Mouse (Mus musculus) heart, postnatal 0 days (tissue): ENCODE measurements around the gene Crybb1. TPM values are rescaled to one million over a fixed set of nuclear protein-coding genes. Genes with fewer than 3 reads are reported as not detected.

ENCODE experiments used
- ATAC-seq: fragments of 200-750 bp; cut with Nextera tagmentation; 2 replicates; pipeline ENCODE4 v1.8.0; 2017; ENCODE audit warnings: low read depth, moderate number of reproducible peaks, moderate library complexity; ENCODE audit not compliant: insufficient read depth
- DNase-seq: peaks from one replicate; pipeline ENCODE4 v3.0.0-alpha.2; 2016; ENCODE audit warnings: low spot score
- H3K27ac ChIP-seq: fragments of 300-500 bp; sonication (generic); 2 replicates; pipeline ENCODE4 v1.5.1; 2014; ENCODE audit warnings: low read depth, mild to moderate bottlenecking
- H3K27me3 ChIP-seq: fragments of 300-500 bp; sonication (generic); 2 replicates; pipeline ENCODE4 v1.6.1; 2014; ENCODE audit warnings: low read length, mixed read lengths; ENCODE audit not compliant: control insufficient read depth, insufficient read depth
- H3K36me3 ChIP-seq: fragments of 300-500 bp; sonication (generic); replicated peaks from 2 replicates; pipeline ENCODE4 v1.6.1; 2014; ENCODE audit warnings: low read length, mixed read lengths; ENCODE audit not compliant: control insufficient read depth, insufficient read depth
- H3K4me1 ChIP-seq: fragments of 300-500 bp; sonication (generic); 2 replicates; pipeline ENCODE4 v1.6.1; 2014; ENCODE audit warnings: antibody characterized with exemption; ENCODE audit not compliant: control insufficient read depth, insufficient read depth
- H3K4me2 ChIP-seq: fragments of 300-500 bp; sonication (generic); 2 replicates; pipeline ENCODE4 v1.6.1; 2014; ENCODE audit warnings: low read depth, mild to moderate bottlenecking, low read length, moderate library complexity
- H3K4me3 ChIP-seq: fragments of 300-500 bp; sonication (generic); 2 replicates; pipeline ENCODE4 v1.5.1; 2014; ENCODE audit warnings: low read depth, low read length
- H3K9ac ChIP-seq: fragments of 300-500 bp; sonication (generic); replicated peaks from 2 replicates; pipeline ENCODE4 v1.6.1; 2014; ENCODE audit warnings: low read depth, low read length, mixed read lengths
- H3K9me3 ChIP-seq: fragments of 300-500 bp; sonication (generic); replicated peaks from 2 replicates; pipeline ENCODE4 v1.6.1; 2016; ENCODE audit warnings: low read length; ENCODE audit not compliant: control insufficient read depth
- CTCF ChIP-seq: IDR thresholded peaks from 2 replicates; pipeline ENCODE4 v1.5.1; 2016; ENCODE audit warnings: antibody characterized with exemption, control low read depth, low read depth
- EP300 ChIP-seq: IDR thresholded peaks from 2 replicates; pipeline ENCODE4 v1.6.1; 2016; ENCODE audit warnings: antibody characterized with exemption, low read depth
- WGBS: fragments of 180-500 bp; shearing (Covaris S2); extraction: QIAGEN DNeasy Blood & Tissue Kit; methylation state at CpG from one replicate; pipeline ENCODE4 v1.1.7; 2014; 5-methylcytosine and 5-hydroxymethylcytosine counted together
- polyA plus RNA-seq: library from polyadenylated mRNA; unstranded; fragments of >200 nt; fragmentation: Nextera tagmentation; extraction: Ambion mirVana; gene quantifications from 2 replicates; pipeline ENCODE4 v1.2.1, GENCODE M21; 2015
- total RNA-seq: library from RNA; depleted of rRNA; stranded (reverse); fragments of >200 nt; gene quantifications from 2 replicates; pipeline ENCODE4 v1.2.3, GENCODE M21; 2014; ENCODE audit warnings: low replicate concordance; rRNA removed

Gene Crybb1
- total RNA-seq (not detected in 2 replicates), polyA plus RNA-seq (0.26 and 0.54 TPM in 2 replicates)

- 17% methylated on average over 3 of the region's 3 CpGs for WGBS
- Histone ChIP-seq H3K27ac (peak within 1 kb of the TSS; percentile 55), H3K9ac (peak within 1 kb of the TSS; percentile 28; the same call in 1 of the 2 replicates), H3K4me1 (peaks cover 37% of the 10 kb centered on the region), H3K4me3 (no peak within 1 kb of the TSS), H3K36me3 (no peaks in the 10 kb centered on the region), H3K9me3 (no peaks in the 10 kb centered on the region), H3K4me2 (no peak within 1 kb of the TSS), H3K27me3 (peaks cover 3% of the 10 kb centered on the region; the same call in 1 of the 2 replicates)
- peak; percentile 51; the same call in 1 of the 2 replicates for ATAC-seq
- no peak for TF ChIP-seq CTCF
- TF ChIP-seq EP300 = no peak
- DNase-seq = no peak
Observed at GRCm38 (mm10) chr5:112255426-112255825, at the start of gene Crybb1. TSS of gene Crybb1 (plus strand) at chr5:112255815.

- Histone ChIP-seq H3K4me3 (no peak overlapping the region), H3K4me2 (no peak overlapping the region), H3K9me3 (peaks cover 6% of the 10 kb centered on the region; the same call in 1 of the 2 replicates), H3K36me3 (no peaks in the 10 kb centered on the region), H3K4me1 (no peaks in the 10 kb centered on the region), H3K27ac (no peak overlapping the region), H3K27me3 (peaks cover 6% of the 10 kb centered on the region; the same call in 1 of the 2 replicates), H3K9ac (no peak overlapping the region)
- ATAC-seq = no peak
- no peak for DNase-seq
- WGBS = 26% methylated on average over 16 of the region's 16 CpGs
- no peak for TF ChIP-seq EP300
- TF ChIP-seq CTCF = no peak
Observed at GRCm38 (mm10) chr5:112206543-112207255, 48.9 kb upstream of the Crybb1 start.

GRCm38 (mm10) chr5:112208321-112208720, 47.3 kb upstream of the Crybb1 start:
- Histone ChIP-seq H3K4me1 (no peaks in the 10 kb centered on the region), H3K4me3 (no peak overlapping the region), H3K4me2 (no peak overlapping the region), H3K27ac (no peak overlapping the region), H3K27me3 (0 out of 2 replicates have a peak, but pooled peaks cover 10% of the 10 kb centered on the region), H3K9me3 (peaks cover 6% of the 10 kb centered on the region; the same call in 1 of the 2 replicates), H3K36me3 (no peaks in the 10 kb centered on the region), H3K9ac (no peak overlapping the region)
- 30% methylated on average over 4 of the region's 4 CpGs for WGBS
- no peak for TF ChIP-seq CTCF
- TF ChIP-seq EP300 = no peak
- ATAC-seq (no peak), DNase-seq (no peak)

DNA sequence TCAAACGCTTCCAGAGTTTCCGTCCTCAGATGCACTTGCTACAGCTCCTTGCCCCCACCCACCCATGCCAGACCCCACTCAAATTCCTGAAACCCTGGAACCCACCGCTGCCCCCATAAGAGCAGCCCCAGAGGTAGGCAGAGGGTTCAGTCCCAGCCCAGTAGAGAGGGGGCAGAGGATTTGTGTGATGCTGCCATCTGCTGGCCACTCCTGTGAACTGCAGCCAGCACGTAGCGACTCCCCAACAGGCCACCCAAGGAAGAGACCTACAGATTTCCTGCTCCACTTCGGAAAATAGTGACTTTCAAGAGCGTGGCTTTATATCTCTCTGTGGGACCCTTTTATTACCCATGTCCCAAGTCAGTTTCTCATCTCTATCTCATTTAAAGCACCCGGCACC, 45.5 kb upstream of the Crybb1 start:
- Histone ChIP-seq H3K27me3 (peaks cover 16% of the 10 kb centered on the region; the same call in 1 of the 2 replicates), H3K27ac (no peak overlapping the region), H3K9ac (no peak overlapping the region), H3K4me1 (no peaks in the 10 kb centered on the region), H3K4me3 (no peak overlapping the region), H3K4me2 (no peak overlapping the region), H3K9me3 (peaks cover 6% of the 10 kb centered on the region; the same call in 1 of the 2 replicates), H3K36me3 (no peaks in the 10 kb centered on the region)
- TF ChIP-seq CTCF (peak; percentile 86), EP300 (no peak)
- WGBS = 32% methylated on average over 8 of the region's 8 CpGs
- DNase-seq = peak; percentile 24
- peak; percentile 31; the same call in 1 of the 2 replicates for ATAC-seq

GRCm38 (mm10) chr5:112211911-112212310, 43.7 kb upstream of the Crybb1 start:
- no peak for DNase-seq
- 85% methylated on average over 7 of the region's 7 CpGs for WGBS
- no peak for ATAC-seq

More at GRCm38 (mm10) chr5:112211911-112212310, 43.7 kb upstream of the Crybb1 start:
- Histone ChIP-seq H3K36me3 (no peaks in the 10 kb centered on the region), H3K9me3 (peaks cover 6% of the 10 kb centered on the region; the same call in 1 of the 2 replicates), H3K4me1 (no peaks in the 10 kb centered on the region), H3K9ac (no peak overlapping the region), H3K27ac (no peak overlapping the region), H3K4me2 (no peak overlapping the region), H3K4me3 (no peak overlapping the region), H3K27me3 (peaks cover 21% of the 10 kb centered on the region; the same call in 1 of the 2 replicates)
- TF ChIP-seq CTCF (no peak), EP300 (no peak)
